Mouse (Mus musculus) myocyte (in vitro differentiated cells): ENCODE results near the gene Rpp25.

Source experiments
- E2F4 ChIP-seq: IDR thresholded peaks from one replicate; pipeline ENCODE4 v1.6.1; 2011; ENCODE audit warnings: mild to moderate bottlenecking, control low read depth, moderate library complexity; ENCODE audit not compliant: insufficient read depth
- MAX ChIP-seq: IDR thresholded peaks from one replicate; pipeline ENCODE4 v1.6.1; 2011; ENCODE audit warnings: low read depth, mild to moderate bottlenecking, control low read depth
- MYOG ChIP-seq, 3 experiments: IDR thresholded peaks; one replicate each; pipeline ENCODE4 v1.6.1; 2011; ENCODE audit warnings: control low read depth in 2 of 3, low read depth in 2 of 3, mild to moderate bottlenecking in 2 of 3; ENCODE audit not compliant: insufficient read length in 2 of 3, control insufficient read depth in 1 of 3, insufficient read depth in 1 of 3
- POLR2A ChIP-seq: IDR thresholded peaks from one replicate; pipeline ENCODE4 v1.6.1; 2011; ENCODE audit warnings: low read depth, mild to moderate bottlenecking, control low read depth, moderate library complexity; ENCODE audit not compliant: insufficient read length
- TCF12 ChIP-seq: IDR thresholded peaks from one replicate; pipeline ENCODE4 v1.6.1; 2011; ENCODE audit warnings: mild to moderate bottlenecking, control low read depth; ENCODE audit not compliant: poor library complexity, insufficient read depth, severe bottlenecking
- TCF3 ChIP-seq: IDR thresholded peaks from one replicate; pipeline ENCODE4 v1.6.1; 2011; ENCODE audit warnings: low read depth, control low read depth; ENCODE audit not compliant: insufficient read length
- USF1 ChIP-seq: IDR thresholded peaks from one replicate; pipeline ENCODE4 v1.6.1; 2011; ENCODE audit warnings: low read depth, mild to moderate bottlenecking, control low read depth, moderate library complexity

DNA sequence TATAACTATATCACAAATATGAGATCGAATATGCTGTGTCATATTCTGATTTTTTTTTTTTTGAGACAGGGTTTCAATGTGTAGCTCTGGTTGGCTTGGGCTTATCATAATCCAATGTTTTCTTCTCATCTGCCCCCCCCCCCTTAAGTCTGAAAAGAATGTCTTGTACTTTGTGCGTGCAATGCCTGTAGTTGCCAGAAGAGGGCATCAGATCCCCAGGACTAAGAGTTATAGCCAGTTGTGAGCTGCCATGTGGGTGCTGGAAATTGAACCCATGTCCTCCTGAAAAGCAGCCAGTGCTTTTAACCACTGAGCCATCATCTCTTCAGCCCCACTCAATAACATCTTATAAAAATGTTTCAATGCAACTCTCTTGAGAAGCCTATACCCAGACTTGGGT lies 44.1 kb upstream of the Rpp25 start:
- TF ChIP-seq POLR2A: no peak
- TF ChIP-seq USF1: no peak
- no peak for TF ChIP-seq MAX
- TF ChIP-seq MYOG (IDR thresholded peaks at IDR 0.05; ENCODE audit: control insufficient read depth in 1 of 3, insufficient read depth in 1 of 3, insufficient read length in 2 of 3, low read depth in 2 of 3): no peak
- TF ChIP-seq E2F4: no peak
- no peak for TF ChIP-seq TCF12
- TF ChIP-seq TCF3: no peak
